ENCODE assay signal across 20 mouse cellular contexts in genomic region chr2:163007299-163007698, GRCm38 (mm10). TPM values are rescaled to one million over a fixed set of nuclear protein-coding genes. Genes with fewer than 3 reads are reported as not detected.
A peak's percentile ranks its signal among the peaks of the same experiment; 100 is the strongest.
DNase-seq lines count a peak whose midpoint lies in the region; ATAC-seq and TF ChIP-seq lines count a peak whose summit lies in the region.
"Had no signal": no experiment of that assay in that cellular context is flagged by ENCODE, and none has a peak within 500 bp of the region (broad histone marks: within the 10 kb centered on the region; RNA-seq: fewer than 3 reads in every experiment).

No protein-coding gene starts in this region.

- H3K9ac ChIP-seq in lung, postnatal 0 days (replicated peaks; ENCODE audit: low read depth): no peak overlapping the region
- no peak overlapping the region for H3K9ac ChIP-seq in midbrain, embryonic 15.5 days
- H3K9ac ChIP-seq: embryonic facial prominence, embryonic 12.5 days had no signal

- peak; percentile 75; the same call in 1 of the 2 replicates for TF ChIP-seq EP300 in lung, postnatal 0 days (IDR thresholded peaks at IDR 0.05)

- peak; percentile 75 for ATAC-seq in lung, postnatal 0 days
- no peak for ATAC-seq in cerebellum, adult (ENCODE audit: insufficient number of reproducible peaks, low FRiP score, low TSS enrichment)
- no peak for ATAC-seq in midbrain, embryonic 15.5 days (replicated peaks)
- ATAC-seq: forebrain, embryonic 14.5 days; forebrain, embryonic 16.5 days had no signal

- no peak overlapping the region for H3K4me3 ChIP-seq in lung, postnatal 0 days (ENCODE audit: low read depth, low read length)
- no peak overlapping the region for H3K4me3 ChIP-seq in lung, adult 2 months (replicated peaks; ENCODE audit: extremely low read depth, low read depth, low read length)
- H3K4me3 ChIP-seq in midbrain, embryonic 15.5 days: no peak overlapping the region
- H3K4me3 ChIP-seq: embryonic facial prominence, embryonic 10.5 days; embryonic facial prominence, embryonic 12.5 days had no signal

- H3K27ac ChIP-seq in lung, postnatal 0 days (ENCODE audit: low read length): no peak overlapping the region
- no peak overlapping the region for H3K27ac ChIP-seq in midbrain, embryonic 15.5 days
- H3K27ac ChIP-seq: embryonic facial prominence, embryonic 10.5 days; embryonic facial prominence, embryonic 12.5 days had no signal

- 55% methylated on average over 4 of the region's 4 CpGs for WGBS in lung, postnatal 0 days
- WGBS in lung, adult 2 months: 50% methylated on average over 4 of the region's 4 CpGs
- WGBS in midbrain, embryonic 15.5 days: 78% methylated on average over 4 of the region's 4 CpGs

- TF ChIP-seq CTCF in lung, postnatal 0 days (IDR thresholded peaks at IDR 0.05): no peak
- TF ChIP-seq CTCF in lung, adult 2 months (IDR thresholded peaks at IDR 0.05; ENCODE audit: insufficient read depth, low read length): no peak

- H3K4me1 ChIP-seq in lung, postnatal 0 days (ENCODE audit: insufficient read depth, low read depth, low read length): no peaks in the 10 kb centered on the region
- H3K4me1 ChIP-seq in lung, adult 2 months (ENCODE audit: control insufficient read depth, insufficient read depth, low read length): no peaks in the 10 kb centered on the region
- no peaks in the 10 kb centered on the region for H3K4me1 ChIP-seq in midbrain, embryonic 15.5 days
- H3K4me1 ChIP-seq: embryonic facial prominence, embryonic 10.5 days; embryonic facial prominence, embryonic 12.5 days had no signal

- no peaks in the 10 kb centered on the region for H3K27me3 ChIP-seq in lung, postnatal 0 days (replicated peaks; ENCODE audit: insufficient read depth, low read length)
- no peaks in the 10 kb centered on the region for H3K27me3 ChIP-seq in midbrain, embryonic 15.5 days (replicated peaks)
- H3K27me3 ChIP-seq: embryonic facial prominence, embryonic 12.5 days had no signal

- no peak overlapping the region for H3K4me2 ChIP-seq in lung, postnatal 0 days (replicated peaks; ENCODE audit: low read depth, low read length)
- H3K4me2 ChIP-seq in midbrain, embryonic 15.5 days: no peak overlapping the region
- H3K4me2 ChIP-seq: embryonic facial prominence, embryonic 12.5 days had no signal

- no peaks in the 10 kb centered on the region for H3K36me3 ChIP-seq in lung, postnatal 0 days (ENCODE audit: insufficient read depth, low read length)
- no peaks in the 10 kb centered on the region for H3K36me3 ChIP-seq in midbrain, embryonic 15.5 days (replicated peaks)
- H3K36me3 ChIP-seq: embryonic facial prominence, embryonic 10.5 days; embryonic facial prominence, embryonic 12.5 days had no signal

- no peaks in the 10 kb centered on the region for H3K9me3 ChIP-seq in lung, postnatal 0 days (ENCODE audit: low read length)
- no peaks in the 10 kb centered on the region for H3K9me3 ChIP-seq in midbrain, embryonic 15.5 days
- H3K9me3 ChIP-seq: embryonic facial prominence, embryonic 10.5 days; embryonic facial prominence, embryonic 12.5 days had no signal

- peak; percentile 44 for DNase-seq in lung, postnatal 0 days (ENCODE audit: low spot score)
- no peak for DNase-seq in lung, adult 2 months
- DNase-seq in lung, postnatal 14 days: peak; percentile 32
- DNase-seq in lung, postnatal 36 days: peak; percentile 75
- DNase-seq: adrenal gland, adult 2 months; adrenal gland, postnatal 10 days; adrenal gland, postnatal 25 days; cerebellum, adult 11-12 months; cerebellum, adult 2 months; cerebellum, adult 9-10 months; cerebellum, postnatal 10 days; cerebellum, postnatal 25 days had no signal

- no peak for TF ChIP-seq POLR2A in lung, adult 2 months (IDR thresholded peaks at IDR 0.05; ENCODE audit: borderline replicate concordance, extremely low read depth, low read depth, low read length)

RNA-seq across cellular contexts. Expression of gene Ift52, which starts 9.9 kb away (rescaled TPM):
- 32.0 and 38.2 TPM in 2 replicates for polyA plus RNA-seq in lung, postnatal 0 days (2015; fragmentation: Nextera tagmentation; extraction: Ambion mirVana)
- 17.9 and 25.4 TPM in 2 replicates for polyA plus RNA-seq in lung, adult 2 months (2012; rRNA removed)
- polyA plus RNA-seq in midbrain, embryonic 15.5 days (2015; fragmentation: Nextera tagmentation; extraction: Ambion mirVana): 39.8 and 42.1 TPM in 2 replicates

RNA-seq across cellular contexts. Expression of gene Sgk2, which starts 20.2 kb away (rescaled TPM):
- polyA plus RNA-seq in lung, postnatal 0 days (2015; fragmentation: Nextera tagmentation; extraction: Ambion mirVana): 0.05 and 0.08 TPM in 2 replicates
- polyA plus RNA-seq in lung, adult 2 months (2012; rRNA removed): 0.05 and 0.11 TPM in 2 replicates
- polyA plus RNA-seq in midbrain, embryonic 15.5 days (2015; fragmentation: Nextera tagmentation; extraction: Ambion mirVana): 0.10 TPM in 1 of 2 replicates, not detected in the other
- polyA plus RNA-seq: embryonic facial prominence, embryonic 10.5 days; embryonic facial prominence, embryonic 14.5 days; forebrain, embryonic 11.5 days; forebrain, embryonic 14.5 days; forebrain, embryonic 16.5 days had no signal

RNA-seq across cellular contexts. Expression of gene Mybl2, which starts 47.2 kb away (rescaled TPM):
- 1.5 and 1.8 TPM in 2 replicates for polyA plus RNA-seq in lung, postnatal 0 days (2015; fragmentation: Nextera tagmentation; extraction: Ambion mirVana)
- polyA plus RNA-seq in lung, adult 2 months (2012; rRNA removed): 1.5 and 1.8 TPM in 2 replicates
- polyA plus RNA-seq in midbrain, embryonic 15.5 days (2015; fragmentation: Nextera tagmentation; extraction: Ambion mirVana): 4.0 and 4.9 TPM in 2 replicates
